Mouse (Mus musculus) kidney, adult 2 months (tissue): ENCODE measurements at regions not wholly inside any gene's neighbourhood (a gene's known extent, or its start where the extent isn't known, plus 50 kb on each side); places are given as distances from the start of the nearest gene placed in this dataset.

Experiments used
- DNase-seq: peaks from one replicate; pipeline ENCODE4 v3.0.0; 2021
- H3K27ac ChIP-seq: fragments of 200-500 bp; 2 replicates; pipeline ENCODE4 v1.5.1; 2012; ENCODE audit warnings: low read depth, low read length, control low read depth, inconsistent platforms; ENCODE audit not compliant: insufficient read depth
- H3K27me3 ChIP-seq: fragments of 200-500 bp; replicated peaks from 2 replicates; pipeline ENCODE4 v1.6.1; 2012; ENCODE audit warnings: mild to moderate bottlenecking, moderate library complexity, low read length, inconsistent platforms; ENCODE audit not compliant: control insufficient read depth, insufficient read depth
- H3K36me3 ChIP-seq: fragments of 200-500 bp; 2 replicates; pipeline ENCODE4 v1.6.1; 2012; ENCODE audit warnings: mild to moderate bottlenecking, moderate library complexity, low read length, inconsistent platforms; ENCODE audit not compliant: control insufficient read depth, insufficient read depth
- H3K4me1 ChIP-seq: fragments of 200-500 bp; 2 replicates; pipeline ENCODE4 v1.6.1; 2011; ENCODE audit warnings: low read length; ENCODE audit not compliant: control insufficient read depth, insufficient read depth
- H3K4me3 ChIP-seq: fragments of 200-500 bp; 2 replicates; pipeline ENCODE4 v1.5.1; 2011; ENCODE audit warnings: mild to moderate bottlenecking, low read depth, low read length, control low read depth; ENCODE audit not compliant: insufficient read depth
- CTCF ChIP-seq: fragments of 200-500 bp; conservative IDR thresholded peaks from 2 replicates; pipeline ENCODE4 v1.5.1; 2011; ENCODE audit warnings: low read depth, mild to moderate bottlenecking, control low read depth, low read length, moderate library complexity, mixed read lengths; ENCODE audit not compliant: insufficient read depth, insufficient read length
- POLR2A ChIP-seq: fragments of 200-500 bp; IDR thresholded peaks from one replicate; pipeline ENCODE4 v1.6.1; 2011; ENCODE audit warnings: low read depth, low read length, control low read depth
- whole genome bisulfite sequencing: fragments of 180-500 bp; shearing (Covaris S2); methylation state at CpG from one replicate; pipeline ENCODE4 v1.1.7; 2018; 5-methylcytosine and 5-hydroxymethylcytosine counted together

DNA sequence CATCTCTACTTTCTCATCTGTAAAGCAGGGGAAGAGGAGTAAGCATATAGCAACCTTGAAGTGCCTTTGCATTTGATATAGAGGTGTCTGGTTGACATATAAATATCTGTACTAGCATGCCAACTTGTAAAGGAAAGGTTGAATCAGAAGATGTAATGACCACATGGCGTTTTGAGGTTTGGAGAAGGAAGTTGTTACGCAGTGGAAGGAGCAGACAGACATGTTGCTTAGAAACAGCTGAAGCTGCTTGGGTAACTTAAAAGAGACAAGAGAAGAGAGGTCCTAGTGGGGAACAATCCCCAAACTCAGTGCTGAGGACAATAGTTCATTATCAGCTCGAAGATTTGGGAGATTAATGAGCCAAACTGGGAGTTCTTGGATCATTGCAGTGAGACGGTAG, 202.9 kb downstream of the Spry2 start:
- H3K27ac ChIP-seq = no peak overlapping the region
- no peaks in the 10 kb centered on the region for H3K36me3 ChIP-seq
- H3K4me1 ChIP-seq = no peaks in the 10 kb centered on the region
- WGBS = 84% methylated on average over 4 of the region's 4 CpGs
- no peaks in the 10 kb centered on the region for H3K27me3 ChIP-seq
- no peak for DNase-seq
- H3K4me3 ChIP-seq = no peak overlapping the region
- TF ChIP-seq POLR2A (no peak), CTCF (no peak)

DNA sequence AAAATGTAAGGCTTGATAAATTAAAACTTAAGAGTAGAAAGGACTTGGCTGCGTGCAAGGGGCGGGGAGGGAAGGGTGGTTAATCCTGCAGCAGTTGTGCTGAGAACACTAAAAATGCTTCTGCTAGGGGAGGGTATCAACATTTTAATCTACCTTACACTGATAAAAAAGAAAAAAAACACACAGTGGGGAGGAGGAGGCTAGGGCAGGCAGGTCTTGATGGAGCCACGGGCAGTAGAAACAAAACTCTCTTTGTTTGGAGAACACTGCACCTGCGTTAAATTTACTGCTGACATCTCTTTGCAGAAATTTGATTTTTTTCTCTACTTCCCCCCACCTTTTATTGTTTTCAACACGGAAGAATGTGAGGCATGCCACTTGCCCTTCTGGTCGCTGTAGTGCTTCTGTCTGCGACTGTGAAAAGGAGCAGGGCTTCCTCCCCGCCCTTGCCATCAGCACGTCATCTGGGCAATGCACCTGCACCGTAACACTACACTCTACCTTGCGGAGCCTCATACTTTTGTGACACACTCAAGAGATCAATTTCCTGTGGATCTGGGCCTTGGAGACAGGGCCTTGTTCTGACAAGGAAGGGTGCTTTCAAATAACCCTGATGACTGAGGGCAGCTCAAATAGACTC, 211.7 kb downstream of the Spry2 start:
- 62% methylated on average over 11 of the region's 11 CpGs for WGBS
- Histone ChIP-seq H3K4me3 (no peak overlapping the region), H3K27me3 (no peaks in the 10 kb centered on the region), H3K27ac (no peak overlapping the region), H3K36me3 (no peaks in the 10 kb centered on the region), H3K4me1 (no peaks in the 10 kb centered on the region)
- no peak for TF ChIP-seq CTCF
- TF ChIP-seq POLR2A = no peak
- DNase-seq = no peak

DNA sequence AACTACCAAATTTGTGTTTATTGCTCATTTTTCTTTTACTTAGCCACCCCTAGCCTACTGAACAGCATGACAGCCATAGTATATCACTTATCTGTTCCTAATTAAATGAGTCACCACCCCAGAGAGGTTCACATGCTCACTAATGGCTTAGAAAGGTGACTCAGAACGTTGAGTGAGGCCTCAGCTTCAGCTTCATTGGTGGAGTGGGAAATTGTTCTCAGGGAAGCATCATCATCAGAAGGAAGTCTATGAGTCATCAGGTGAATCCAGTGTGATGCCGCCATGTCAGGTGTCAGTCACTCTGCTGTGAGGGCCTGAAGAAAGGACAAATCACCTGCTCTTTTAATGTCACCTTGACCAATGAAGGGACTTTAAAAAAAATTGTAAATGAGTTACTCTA, 212.3 kb downstream of the Spry2 start:
- no peak for TF ChIP-seq POLR2A
- TF ChIP-seq CTCF = no peak
- H3K4me1 ChIP-seq = no peaks in the 10 kb centered on the region
- H3K27ac ChIP-seq = no peak overlapping the region
- no peaks in the 10 kb centered on the region for H3K27me3 ChIP-seq
- H3K36me3 ChIP-seq = no peaks in the 10 kb centered on the region
- DNase-seq = no peak
- no peak overlapping the region for H3K4me3 ChIP-seq
- 81% methylated on average over 2 of the region's 2 CpGs for WGBS

DNA sequence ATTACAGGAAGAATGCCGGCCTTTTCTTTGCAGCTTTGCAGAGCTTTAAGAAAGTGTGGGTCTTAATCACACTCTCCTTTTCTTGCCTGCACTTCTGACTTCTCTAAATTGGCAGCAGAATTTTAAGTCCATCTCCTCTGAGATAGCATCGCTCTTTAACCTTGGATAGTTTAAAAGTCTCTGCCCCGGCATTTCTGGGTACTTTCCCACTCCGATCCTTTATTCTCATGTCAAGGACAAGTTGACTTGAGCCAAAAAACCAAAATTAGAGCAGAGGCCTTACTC, 220.0 kb downstream of the Spry2 start:
- Histone ChIP-seq H3K27me3 (no peaks in the 10 kb centered on the region), H3K36me3 (no peaks in the 10 kb centered on the region), H3K4me1 (no peaks in the 10 kb centered on the region), H3K4me3 (no peak overlapping the region), H3K27ac (no peak overlapping the region)
- DNase-seq = no peak
- TF ChIP-seq CTCF (no peak), POLR2A (no peak)
- WGBS = 34% methylated on average over 4 of the region's 4 CpGs

DNA sequence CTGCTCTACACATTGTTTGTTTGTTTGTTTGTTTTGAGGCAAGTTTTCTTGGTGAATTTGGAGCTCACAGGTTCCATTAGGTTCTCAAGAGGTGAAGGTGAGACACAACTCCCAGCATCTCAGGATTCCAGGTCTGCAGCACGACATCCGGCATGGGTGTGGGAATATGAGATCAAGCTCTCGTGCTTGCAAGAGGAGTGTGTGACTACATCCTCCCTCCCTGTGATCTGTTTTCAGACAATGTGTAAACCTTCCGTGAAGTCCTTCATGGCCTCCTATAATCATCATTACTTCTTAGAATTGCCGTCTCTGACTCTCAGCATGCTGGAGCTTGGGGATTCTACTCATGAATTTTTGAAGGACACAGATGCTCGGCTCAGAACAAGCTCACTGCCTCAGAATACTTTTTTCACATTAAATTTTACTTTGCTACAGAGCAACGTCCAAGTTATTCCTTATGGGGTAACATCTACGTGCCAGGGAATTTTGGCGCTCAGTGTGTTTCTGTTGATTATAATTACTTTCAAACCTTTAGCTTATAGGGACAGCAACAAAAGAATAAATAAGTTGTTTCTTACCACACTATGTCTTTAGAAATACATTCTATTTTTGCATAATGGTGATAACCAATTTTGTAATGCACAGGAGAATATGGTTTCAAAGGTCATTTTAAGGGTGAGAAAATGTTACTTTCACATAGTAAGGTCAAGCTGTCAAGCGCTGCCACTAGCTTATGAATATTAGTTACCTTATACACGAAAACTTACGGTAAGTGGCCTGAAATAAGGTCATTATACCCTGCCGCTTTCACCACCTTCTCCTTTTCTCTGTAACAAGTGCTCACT, 220.6 kb downstream of the Spry2 start:
- Histone ChIP-seq H3K4me3 (no peak overlapping the region), H3K36me3 (no peaks in the 10 kb centered on the region), H3K4me1 (no peaks in the 10 kb centered on the region), H3K27me3 (no peaks in the 10 kb centered on the region), H3K27ac (no peak overlapping the region)
- peak; percentile 37 for DNase-seq
- TF ChIP-seq POLR2A (no peak), CTCF (no peak)
- 53% methylated on average over 13 of the region's 13 CpGs for WGBS

DNA sequence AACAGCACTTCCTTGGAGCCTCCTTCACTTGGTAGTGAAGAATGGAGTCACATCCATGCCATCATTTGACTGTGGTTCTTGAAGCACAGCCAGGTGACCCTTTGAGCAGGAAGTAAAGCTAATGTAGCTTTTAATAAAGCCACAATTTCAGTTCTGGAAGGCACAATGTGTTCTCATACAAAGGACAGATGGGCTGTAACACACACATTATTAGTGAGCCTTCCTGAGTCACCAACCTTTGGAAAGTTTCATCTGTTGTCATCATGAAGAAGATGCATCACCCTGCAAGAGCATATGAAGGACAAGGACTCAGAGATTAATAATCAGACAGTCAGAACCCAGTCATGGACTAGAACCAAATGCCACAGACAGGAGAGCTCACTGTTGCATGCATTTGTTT, 221.6 kb downstream of the Spry2 start:
- no peak overlapping the region for H3K27ac ChIP-seq
- H3K36me3 ChIP-seq = no peaks in the 10 kb centered on the region
- no peak for TF ChIP-seq CTCF
- TF ChIP-seq POLR2A = no peak
- no peaks in the 10 kb centered on the region for H3K4me1 ChIP-seq
- H3K27me3 ChIP-seq = no peaks in the 10 kb centered on the region
- DNase-seq = no peak
- no peak overlapping the region for H3K4me3 ChIP-seq

DNA sequence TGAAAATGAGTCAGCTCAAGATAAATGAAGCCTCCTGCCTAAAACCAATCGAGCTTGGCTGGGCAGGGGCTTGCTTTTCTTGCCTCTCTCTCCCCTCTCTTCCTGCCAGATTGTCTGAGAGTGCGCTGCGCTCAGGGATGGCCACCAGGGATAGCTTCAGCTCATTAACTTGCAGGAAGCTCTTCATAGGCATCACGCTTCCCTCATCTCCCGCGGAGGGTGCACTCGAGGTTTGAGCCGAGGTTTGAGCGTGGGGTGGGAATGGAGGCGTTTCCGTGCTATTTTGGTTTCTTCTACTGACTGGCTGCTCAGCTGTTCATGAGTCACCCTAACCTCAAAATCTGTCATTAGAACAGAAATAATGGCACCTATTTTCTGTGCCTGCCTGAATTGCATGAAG, 227.7 kb downstream of the Spry2 start:
- no peaks in the 10 kb centered on the region for H3K36me3 ChIP-seq
- H3K4me1 ChIP-seq = no peaks in the 10 kb centered on the region
- H3K4me3 ChIP-seq = no peak overlapping the region
- no peaks in the 10 kb centered on the region for H3K27me3 ChIP-seq
- TF ChIP-seq POLR2A = no peak
- no peak for TF ChIP-seq CTCF
- 14% methylated on average over 11 of the region's 11 CpGs for whole genome bisulfite sequencing
- H3K27ac ChIP-seq = no peak overlapping the region
- DNase-seq = peak; percentile 14
